Mouse (Mus musculus): ENCODE measurements around the gene Unc93b1.

DNA sequence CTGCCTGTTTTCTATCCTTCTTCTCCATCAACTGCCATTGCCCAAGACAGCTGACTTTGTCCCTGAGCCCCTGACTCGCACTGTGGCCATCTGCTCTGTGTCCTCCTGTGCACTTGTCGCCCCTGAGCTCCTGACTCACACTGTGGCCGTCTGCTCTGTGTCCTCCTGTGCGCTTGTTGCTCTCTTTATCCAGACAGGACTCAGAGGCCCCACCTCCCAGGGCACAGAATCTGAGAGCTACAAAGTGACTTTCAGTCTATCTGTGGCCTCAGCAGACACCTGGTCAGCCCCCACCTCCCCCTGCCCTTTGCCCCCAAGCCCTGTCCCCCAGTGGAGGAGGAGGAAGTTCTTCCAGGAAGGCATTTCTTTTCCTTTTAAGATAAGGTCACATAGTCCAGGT is 20.8 kb downstream of the Unc93b1 start:
- TF ChIP-seq CTCF (IDR thresholded peaks at IDR 0.05; ENCODE audit: insufficient read depth, low read length) (no peak), POLR2A (IDR thresholded peaks at IDR 0.05; ENCODE audit: borderline replicate concordance, extremely low read depth, low read depth, low read length) (no peak)
